Mouse (Mus musculus): Measurements from ENCODE around the gene Kat7. TPM values are rescaled to one million over a fixed set of nuclear protein-coding genes. Genes with fewer than 3 reads are reported as not detected.
A peak's percentile ranks its signal among the peaks of the same experiment; 100 is the strongest.

Gene Kat7
- total and polyA plus RNA-seq, 2 experiments = 12.2 to 13.1 TPM

DNA sequence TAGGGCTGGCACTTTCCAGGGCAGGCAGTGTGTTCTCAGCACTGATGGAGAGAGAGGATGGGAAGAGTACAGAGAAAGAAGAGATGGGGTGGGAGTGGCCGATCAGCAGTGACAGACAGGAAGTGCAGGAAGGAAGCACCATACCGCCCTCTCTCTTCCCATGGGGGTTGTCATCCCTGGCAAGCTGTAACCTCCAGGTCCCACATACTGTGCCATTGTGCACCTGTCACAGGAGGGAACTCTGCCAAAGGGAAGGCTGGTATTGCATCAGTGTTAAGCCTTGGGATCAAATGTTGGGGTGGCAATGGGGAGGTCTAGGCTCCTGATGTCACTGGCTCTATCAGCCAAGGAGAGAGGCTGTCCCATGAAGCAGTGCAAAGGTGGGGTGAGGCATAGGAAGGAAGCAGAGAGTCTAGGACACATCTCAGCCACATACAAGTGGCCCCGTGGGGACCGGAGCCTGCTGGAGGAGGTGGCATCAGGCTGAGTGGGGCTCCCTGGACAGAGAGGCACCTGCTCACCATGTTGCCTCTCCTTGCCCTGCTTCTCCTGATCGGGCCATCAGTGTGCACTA is 48.8 kb downstream of the Kat7 start, which contains the start of gene Tac4:
Gene Tac4, plus strand, starts transcription at position 352 of the 574 bp plus-strand sequence.
- no peaks in the 10 kb centered on the region for H3K36me3 ChIP-seq (ENCODE audit: control insufficient read depth, insufficient read depth, low read length)
- H3K79me2 ChIP-seq (ENCODE audit: control insufficient read depth, insufficient read depth, low read length) = no peaks in the 10 kb centered on the region
- no peak within 1 kb of the TSS for H3K27ac ChIP-seq (replicated peaks; ENCODE audit: insufficient read depth, low read depth, low read length)
- H3K27me3 ChIP-seq (ENCODE audit: control insufficient read depth, insufficient read depth, low read length) = no peaks in the 10 kb centered on the region
- DNase-seq (ENCODE audit: extremely low read depth, low read depth, low spot score) = no peak
- TF ChIP-seq CTCF (IDR thresholded peaks at IDR 0.05; ENCODE audit: low read depth, low read length) (no peak), POLR2A (IDR thresholded peaks at IDR 0.05; ENCODE audit: extremely low read depth, insufficient read depth, low read length) (no peak)
- H3K4me3 ChIP-seq (ENCODE audit: insufficient read depth, low read depth, low read length) = no peak within 1 kb of the TSS
- 60% methylated on average over 5 of the region's 5 CpGs for WGBS
- peaks cover 3% of the 10 kb centered on the region for H3K4me1 ChIP-seq (ENCODE audit: control insufficient read depth, insufficient read depth, low read length)
- H3K9ac ChIP-seq (ENCODE audit: low read depth, low read length) = no peak within 1 kb of the TSS

DNA sequence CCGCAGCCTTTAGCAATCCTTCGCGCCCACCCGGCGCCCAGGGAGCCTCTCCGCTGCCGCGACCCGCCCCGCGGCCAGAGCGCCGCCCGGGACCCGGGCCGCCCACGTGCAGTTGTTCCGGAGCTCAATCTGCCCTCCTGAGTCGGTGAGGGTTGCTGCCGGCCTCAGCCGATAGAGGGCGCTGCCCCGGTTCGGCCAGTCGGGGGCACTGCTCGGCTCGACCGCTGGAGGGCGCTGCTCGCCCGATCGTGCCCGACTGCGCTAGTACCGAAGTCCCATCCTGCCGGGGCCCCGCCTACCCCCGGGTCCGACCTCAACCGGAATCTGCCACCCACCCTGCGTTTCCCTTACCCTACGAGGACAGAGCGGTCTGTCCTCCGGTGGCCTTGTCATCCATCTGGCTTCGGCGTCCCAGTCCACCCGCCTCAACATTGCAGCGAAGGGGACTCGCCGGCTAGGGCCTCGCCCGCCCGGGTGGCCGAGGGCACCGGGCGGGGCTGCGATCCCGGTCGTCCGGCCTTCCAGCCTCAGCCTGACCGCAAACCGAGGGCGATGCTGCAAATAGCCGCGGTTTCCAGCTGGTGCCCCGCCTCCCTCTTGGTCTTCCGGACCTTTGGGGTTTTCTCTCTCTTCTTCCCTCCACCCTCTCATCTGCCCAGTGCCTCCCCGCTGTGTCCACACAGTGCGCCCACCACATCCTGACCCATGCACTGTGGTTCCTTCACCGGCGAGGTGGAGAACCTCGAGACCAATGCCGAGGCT is 50.8 kb downstream of the Kat7 start:
- Histone ChIP-seq H3K9ac (ENCODE audit: low read depth, low read length) (peak overlapping the region; percentile 70), H3K27me3 (ENCODE audit: control insufficient read depth, insufficient read depth, low read length) (no peaks in the 10 kb centered on the region), H3K36me3 (ENCODE audit: control insufficient read depth, insufficient read depth, low read length) (no peaks in the 10 kb centered on the region), H3K79me2 (ENCODE audit: control insufficient read depth, insufficient read depth, low read length) (no peaks in the 10 kb centered on the region), H3K4me3 (ENCODE audit: insufficient read depth, low read depth, low read length) (peak overlapping the region; percentile 70), H3K27ac (replicated peaks; ENCODE audit: insufficient read depth, low read depth, low read length) (peak overlapping the region; percentile 8), H3K4me1 (ENCODE audit: control insufficient read depth, insufficient read depth, low read length) (no peaks in the 10 kb centered on the region; the same call in 1 of the 2 replicates)
- peak; percentile 46 for DNase-seq (ENCODE audit: extremely low read depth, low read depth, low spot score)
- TF ChIP-seq POLR2A (IDR thresholded peaks at IDR 0.05; ENCODE audit: extremely low read depth, insufficient read depth, low read length) (no peak), CTCF (IDR thresholded peaks at IDR 0.05; ENCODE audit: low read depth, low read length) (peak; percentile 99)
- 2% methylated on average over 66 of the region's 73 CpGs for WGBS

DNA sequence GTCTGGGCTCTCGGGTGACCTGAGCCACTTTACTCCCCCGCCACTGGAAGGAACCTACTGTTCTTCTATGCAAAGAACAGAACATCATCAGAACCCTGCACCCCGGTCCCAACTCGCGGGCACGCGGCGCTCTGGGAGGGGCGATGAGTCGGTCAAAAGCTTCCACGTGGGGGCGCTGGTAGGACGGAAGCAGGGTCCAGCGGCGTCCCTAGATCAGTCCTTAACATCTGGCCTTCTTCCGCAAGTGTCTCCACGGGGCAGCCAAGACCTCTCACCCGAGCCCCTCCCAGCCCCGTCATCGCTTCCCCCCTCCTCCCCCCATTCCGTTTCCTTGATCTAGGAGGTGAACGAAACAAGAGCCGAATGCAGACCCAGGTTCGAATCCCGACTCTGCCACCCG is 51.6 kb downstream of the Kat7 start:
- Histone ChIP-seq H3K27ac (replicated peaks; ENCODE audit: insufficient read depth, low read depth, low read length) (0 out of 2 replicates have a peak overlapping the region, but pooled peaks have one; percentile 8), H3K9ac (ENCODE audit: low read depth, low read length) (peak overlapping the region; percentile 52), H3K4me1 (ENCODE audit: control insufficient read depth, insufficient read depth, low read length) (no peaks in the 10 kb centered on the region; the same call in 1 of the 2 replicates), H3K27me3 (ENCODE audit: control insufficient read depth, insufficient read depth, low read length) (no peaks in the 10 kb centered on the region), H3K36me3 (ENCODE audit: control insufficient read depth, insufficient read depth, low read length) (no peaks in the 10 kb centered on the region), H3K4me3 (ENCODE audit: insufficient read depth, low read depth, low read length) (peak overlapping the region; percentile 70), H3K79me2 (ENCODE audit: control insufficient read depth, insufficient read depth, low read length) (no peaks in the 10 kb centered on the region)
- TF ChIP-seq CTCF (IDR thresholded peaks at IDR 0.05; ENCODE audit: low read depth, low read length) (peak; percentile 69), POLR2A (IDR thresholded peaks at IDR 0.05; ENCODE audit: extremely low read depth, insufficient read depth, low read length) (no peak)
- 5% methylated on average over 26 of the region's 26 CpGs for WGBS
- DNase-seq (ENCODE audit: extremely low read depth, low read depth, low spot score) = no peak

DNA sequence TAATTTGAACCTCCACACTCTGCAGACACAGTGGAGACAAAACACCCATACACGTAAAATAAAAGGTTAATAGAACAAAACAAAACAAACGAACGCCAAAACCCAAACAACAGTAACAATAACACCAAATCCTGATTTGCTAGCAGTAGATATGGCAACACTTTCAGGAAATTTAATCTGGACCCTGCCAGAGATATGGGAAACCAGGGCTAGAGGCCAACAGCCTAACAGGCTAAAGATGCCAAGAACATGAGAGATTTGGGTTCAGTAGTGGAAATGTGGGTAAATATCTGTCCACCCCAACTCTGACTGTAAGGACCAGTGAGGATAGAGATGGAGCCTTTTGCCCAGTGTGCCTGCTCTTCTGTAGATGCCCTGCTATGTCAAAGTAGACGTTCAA is 52.1 kb downstream of the Kat7 start:
- H3K4me3 ChIP-seq (ENCODE audit: insufficient read depth, low read depth, low read length) = no peak overlapping the region
- H3K36me3 ChIP-seq (ENCODE audit: control insufficient read depth, insufficient read depth, low read length) = no peaks in the 10 kb centered on the region
- no peak for DNase-seq (ENCODE audit: extremely low read depth, low read depth, low spot score)
- TF ChIP-seq CTCF (IDR thresholded peaks at IDR 0.05; ENCODE audit: low read depth, low read length) (no peak), POLR2A (IDR thresholded peaks at IDR 0.05; ENCODE audit: extremely low read depth, insufficient read depth, low read length) (no peak)
- 73% methylated on average over 4 of the region's 4 CpGs for WGBS
- H3K9ac ChIP-seq (ENCODE audit: low read depth, low read length) = no peak overlapping the region
- no peaks in the 10 kb centered on the region; the same call in 1 of the 2 replicates for H3K4me1 ChIP-seq (ENCODE audit: control insufficient read depth, insufficient read depth, low read length)
- H3K27me3 ChIP-seq (ENCODE audit: control insufficient read depth, insufficient read depth, low read length) = no peaks in the 10 kb centered on the region
- H3K27ac ChIP-seq (replicated peaks; ENCODE audit: insufficient read depth, low read depth, low read length) = no peak overlapping the region
- H3K79me2 ChIP-seq (ENCODE audit: control insufficient read depth, insufficient read depth, low read length) = no peaks in the 10 kb centered on the region

DNA sequence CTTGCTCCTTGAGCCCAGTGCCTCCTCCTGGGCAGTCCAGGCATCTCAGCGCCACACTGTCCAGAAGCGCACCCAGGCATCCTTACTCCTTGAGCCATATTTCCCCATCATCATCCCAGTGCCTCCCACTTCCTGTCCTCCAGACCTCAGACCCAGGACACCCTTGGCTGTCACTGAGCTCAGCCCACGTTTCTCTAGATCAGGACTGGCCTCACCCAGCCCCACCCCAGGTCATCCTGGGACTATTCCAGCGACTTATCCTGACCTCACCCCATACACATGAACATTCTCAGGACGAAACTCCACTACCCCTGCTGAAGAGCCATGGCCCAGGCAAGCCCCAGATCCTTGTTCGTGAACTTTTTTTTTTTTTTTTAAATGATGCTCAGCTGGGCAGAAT is 54.3 kb downstream of the Kat7 start:
- H3K27me3 ChIP-seq (ENCODE audit: control insufficient read depth, insufficient read depth, low read length) = no peaks in the 10 kb centered on the region
- no peak overlapping the region for H3K9ac ChIP-seq (ENCODE audit: low read depth, low read length)
- no peaks in the 10 kb centered on the region; the same call in none of the 2 replicates for H3K4me1 ChIP-seq (ENCODE audit: control insufficient read depth, insufficient read depth, low read length)
- 79% methylated on average over 6 of the region's 6 CpGs for WGBS
- no peaks in the 10 kb centered on the region for H3K79me2 ChIP-seq (ENCODE audit: control insufficient read depth, insufficient read depth, low read length)
- no peak overlapping the region for H3K27ac ChIP-seq (replicated peaks; ENCODE audit: insufficient read depth, low read depth, low read length)
- H3K36me3 ChIP-seq (ENCODE audit: control insufficient read depth, insufficient read depth, low read length) = no peaks in the 10 kb centered on the region
- TF ChIP-seq POLR2A (IDR thresholded peaks at IDR 0.05; ENCODE audit: extremely low read depth, insufficient read depth, low read length) = no peak
- TF ChIP-seq CTCF (IDR thresholded peaks at IDR 0.05; ENCODE audit: low read depth, low read length) = no peak
- DNase-seq (ENCODE audit: extremely low read depth, low read depth, low spot score) = no peak
- H3K4me3 ChIP-seq (ENCODE audit: insufficient read depth, low read depth, low read length) = no peak overlapping the region

DNA sequence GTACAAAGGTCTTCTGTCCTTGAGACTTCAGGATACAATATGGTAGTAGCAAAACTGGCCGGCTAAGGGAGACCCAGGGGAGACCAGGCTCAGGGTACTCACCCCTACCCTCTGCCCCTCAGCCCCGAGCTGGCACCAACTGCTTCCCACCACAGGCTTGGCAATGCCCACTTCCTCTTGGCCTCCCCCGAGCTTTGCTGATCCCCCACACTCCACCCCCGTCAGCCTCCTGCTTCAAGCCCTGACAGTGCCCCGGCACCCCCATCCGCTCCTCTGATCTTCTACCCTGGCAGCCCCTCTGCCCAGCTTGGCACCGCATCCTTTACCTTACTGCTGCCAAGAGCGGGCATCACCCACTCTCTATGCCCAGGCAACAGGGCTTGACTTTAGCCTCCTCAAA is 55.9 kb downstream of the Kat7 start:
- Histone ChIP-seq H3K36me3 (ENCODE audit: control insufficient read depth, insufficient read depth, low read length) (no peaks in the 10 kb centered on the region), H3K27ac (replicated peaks; ENCODE audit: insufficient read depth, low read depth, low read length) (no peak overlapping the region), H3K4me1 (ENCODE audit: control insufficient read depth, insufficient read depth, low read length) (no peaks in the 10 kb centered on the region; the same call in none of the 2 replicates), H3K79me2 (ENCODE audit: control insufficient read depth, insufficient read depth, low read length) (no peaks in the 10 kb centered on the region), H3K4me3 (ENCODE audit: insufficient read depth, low read depth, low read length) (no peak overlapping the region), H3K27me3 (ENCODE audit: control insufficient read depth, insufficient read depth, low read length) (no peaks in the 10 kb centered on the region), H3K9ac (ENCODE audit: low read depth, low read length) (no peak overlapping the region)
- no peak for TF ChIP-seq POLR2A (IDR thresholded peaks at IDR 0.05; ENCODE audit: extremely low read depth, insufficient read depth, low read length)
- WGBS = 88% methylated on average over 8 of the region's 8 CpGs
- DNase-seq (ENCODE audit: extremely low read depth, low read depth, low spot score) = no peak
